Mouse (Mus musculus) hindbrain, embryonic 15.5 days (tissue): ENCODE measurements around the gene Psmb2. TPM values are rescaled to one million over a fixed set of nuclear protein-coding genes. Genes with fewer than 3 reads are reported as not detected.

Source experiments
- ATAC-seq: fragments of 200-750 bp; cut with Nextera tagmentation; 2 replicates; pipeline ENCODE4 v1.8.0; 2017; ENCODE audit warnings: low read depth, moderate number of reproducible peaks, moderate TSS enrichment; ENCODE audit not compliant: low FRiP score
- H3K27ac ChIP-seq: fragments of 300-500 bp; sonication (generic); replicated peaks from 2 replicates; pipeline ENCODE4 v1.5.1; 2015; ENCODE audit warnings: mild to moderate bottlenecking, inconsistent platforms
- H3K27me3 ChIP-seq: fragments of 300-500 bp; sonication (generic); 2 replicates; pipeline ENCODE4 v1.6.1; 2015; ENCODE audit warnings: control low read depth, inconsistent platforms
- H3K36me3 ChIP-seq: fragments of 300-500 bp; sonication (generic); 2 replicates; pipeline ENCODE4 v1.6.1; 2015; ENCODE audit warnings: control low read depth, inconsistent platforms
- H3K4me1 ChIP-seq: fragments of 300-500 bp; sonication (generic); replicated peaks from 2 replicates; pipeline ENCODE4 v1.6.1; 2015; ENCODE audit warnings: control low read depth, inconsistent platforms
- H3K4me2 ChIP-seq: fragments of 300-500 bp; sonication (generic); 2 replicates; pipeline ENCODE4 v1.6.1; 2015; ENCODE audit warnings: moderate library complexity, mild to moderate bottlenecking, inconsistent platforms
- H3K4me3 ChIP-seq: fragments of 300-500 bp; sonication (generic); 2 replicates; pipeline ENCODE4 v1.5.1; 2015; ENCODE audit warnings: mild to moderate bottlenecking, inconsistent platforms
- H3K9ac ChIP-seq: fragments of 300-500 bp; sonication (generic); 2 replicates; pipeline ENCODE4 v1.6.1; 2015; ENCODE audit warnings: inconsistent platforms
- H3K9me3 ChIP-seq: fragments of 300-500 bp; sonication (generic); 2 replicates; pipeline ENCODE4 v1.6.1; 2016; ENCODE audit warnings: control low read depth, inconsistent platforms
- WGBS: fragments of 180-500 bp; shearing (Covaris S2); methylation state at CpG from one replicate; pipeline ENCODE4 v1.1.7; 2015; 5-methylcytosine and 5-hydroxymethylcytosine counted together
- polyA plus RNA-seq: library from polyadenylated mRNA; unstranded; fragments of >200 nt; fragmentation: Nextera tagmentation; extraction: Ambion mirVana; gene quantifications from 2 replicates; pipeline ENCODE4 v1.2.1, GENCODE M21; 2015

Gene Psmb2
- polyA plus RNA-seq, 1 experiment from 2014 or later, result 400 TPM

DNA sequence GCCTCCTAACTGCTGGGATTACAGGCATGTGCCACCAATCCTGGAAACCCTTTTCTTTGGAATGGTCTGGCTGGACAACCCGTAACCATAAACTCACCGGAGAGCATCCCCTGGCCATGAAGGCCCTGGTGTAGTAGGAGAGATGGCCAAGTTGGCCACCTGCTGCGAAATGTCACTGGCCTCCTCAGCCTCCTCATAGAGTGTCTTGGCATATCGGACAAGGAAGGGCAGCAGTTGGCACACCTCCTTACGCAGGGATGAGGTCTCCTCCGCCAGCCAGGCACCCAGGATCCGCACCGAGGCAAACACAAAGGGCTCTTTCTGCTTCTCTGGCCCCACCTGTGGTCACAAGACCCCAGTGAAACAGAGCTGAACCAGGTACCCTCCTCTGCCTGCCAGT lies 71.0 kb downstream of the Psmb2 start:
- WGBS, result 94% methylated on average over 8 of the region's 8 CpGs
- 0 out of 2 replicates have a peak overlapping the region, but pooled peaks have one; percentile 5 for H3K9ac ChIP-seq

DNA sequence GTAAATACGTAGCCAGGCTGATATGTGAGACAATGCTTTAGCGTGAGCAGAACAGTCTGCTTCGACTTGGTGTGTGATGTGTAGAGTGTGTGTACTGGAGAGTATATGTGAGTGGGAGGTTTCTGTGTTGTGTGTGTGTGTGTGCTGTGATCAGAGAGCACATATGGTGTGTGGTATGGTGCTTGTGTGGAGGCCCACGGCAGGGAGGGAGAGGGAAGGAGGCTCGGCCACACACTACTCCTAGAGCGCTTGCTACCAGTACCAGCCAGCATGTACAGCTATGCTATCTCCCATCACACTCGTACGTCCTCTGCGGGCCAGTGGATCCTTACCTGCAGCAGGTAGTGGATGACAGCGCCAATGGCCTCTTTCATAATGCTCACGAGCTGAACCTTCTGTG lies 72.1 kb downstream of the Psmb2 start:
- Histone ChIP-seq H3K9me3 (no peaks in the 10 kb centered on the region), H3K4me1 (peaks cover 49% of the 10 kb centered on the region), H3K4me2 (peak overlapping the region; percentile 95), H3K36me3 (peaks cover 41% of the 10 kb centered on the region), H3K27me3 (0 out of 2 replicates have a peak, but pooled peaks cover 4% of the 10 kb centered on the region), H3K4me3 (peak overlapping the region; percentile 12), H3K9ac (no peak overlapping the region; the same call in 1 of the 2 replicates), H3K27ac (no peak overlapping the region)
- ATAC-seq, result no peak
- WGBS, result 77% methylated on average over 11 of the region's 11 CpGs

More for the DNA sequence above, 71.0 kb downstream of the Psmb2 start:
- ATAC-seq, result no peak
- Histone ChIP-seq H3K4me3 (no peak overlapping the region), H3K36me3 (peaks cover 46% of the 10 kb centered on the region), H3K4me1 (peaks cover 45% of the 10 kb centered on the region), H3K9me3 (no peaks in the 10 kb centered on the region), H3K4me2 (no peak overlapping the region), H3K27ac (no peak overlapping the region), H3K27me3 (0 out of 2 replicates have a peak, but pooled peaks cover 4% of the 10 kb centered on the region)

DNA sequence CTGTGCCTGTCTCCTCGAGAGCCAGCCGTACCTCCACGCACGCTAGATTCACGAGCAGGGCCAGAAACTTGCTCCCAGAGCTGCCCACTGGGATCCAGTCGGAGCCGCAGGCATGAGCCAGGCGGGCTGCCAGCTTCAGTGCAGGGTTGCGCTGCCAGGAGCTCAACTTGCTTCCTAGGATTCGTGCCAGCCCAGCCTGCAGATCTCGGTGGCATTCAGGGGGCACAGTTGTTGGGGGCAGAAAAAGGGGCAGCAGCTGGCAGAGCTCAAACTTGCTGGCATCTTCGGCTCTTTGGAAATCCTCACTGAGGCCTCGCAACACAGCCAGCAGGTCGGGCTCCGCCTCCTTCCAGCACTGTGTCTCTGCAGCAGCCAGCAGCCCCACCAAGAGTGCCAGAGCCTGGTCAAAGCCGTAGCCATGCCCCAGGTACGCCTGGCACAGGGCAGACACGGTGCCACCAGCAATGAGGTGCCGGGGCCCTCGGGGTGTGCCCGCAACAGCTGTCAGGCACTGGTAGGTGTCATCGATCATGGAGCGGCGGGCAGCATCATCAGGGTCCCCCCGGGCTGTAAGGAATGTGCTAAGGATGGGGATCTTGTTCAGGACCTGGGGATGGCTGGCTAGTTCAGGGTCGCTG lies 72.7 kb downstream of the Psmb2 start:
- Histone ChIP-seq H3K36me3 (peaks cover 35% of the 10 kb centered on the region), H3K27me3 (no peaks in the 10 kb centered on the region), H3K9me3 (no peaks in the 10 kb centered on the region), H3K4me2 (peak overlapping the region; percentile 95), H3K27ac (no peak overlapping the region), H3K9ac (no peak overlapping the region; the same call in 1 of the 2 replicates), H3K4me1 (peaks cover 55% of the 10 kb centered on the region), H3K4me3 (peak overlapping the region; percentile 12)
- WGBS, result 65% methylated on average over 26 of the region's 26 CpGs
- ATAC-seq, result no peak

DNA sequence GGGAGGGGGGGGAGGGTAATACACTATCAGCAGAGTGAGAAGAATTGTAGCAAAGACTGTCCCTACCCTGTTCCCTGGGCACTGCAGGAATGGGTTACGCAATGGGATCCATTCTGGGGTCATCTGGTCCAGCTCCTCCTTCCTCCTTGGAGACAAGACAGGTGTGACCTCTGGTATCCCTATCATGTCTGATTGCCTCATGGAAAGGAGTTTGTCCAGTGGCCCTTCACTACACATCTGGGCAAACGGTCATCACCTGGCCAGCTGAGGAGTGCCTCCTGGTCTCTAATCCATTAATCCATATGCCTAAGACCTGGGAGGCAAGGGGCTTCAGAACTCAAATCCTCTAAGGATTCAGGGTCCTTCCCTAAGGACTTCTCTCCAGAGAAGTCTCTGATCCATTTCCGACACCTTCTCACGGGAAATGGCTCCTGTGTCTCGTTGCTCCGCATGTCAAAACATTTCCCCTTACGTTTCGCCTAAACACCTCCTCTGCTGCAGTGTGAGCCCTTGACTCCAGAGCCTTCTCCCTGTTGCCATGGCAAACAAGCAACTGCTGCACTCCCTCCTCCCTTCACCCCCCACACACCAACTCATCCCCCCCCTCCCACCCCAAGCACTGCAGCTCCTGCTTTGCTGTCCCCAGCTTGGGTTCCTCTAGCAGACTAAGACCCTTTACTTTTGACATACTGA lies 73.6 kb downstream of the Psmb2 start:
- peaks cover 27% of the 10 kb centered on the region for H3K36me3 ChIP-seq
- H3K4me2 ChIP-seq, result peak overlapping the region; percentile 95
- H3K9ac ChIP-seq, result peak overlapping the region; percentile 81; the same call in 1 of the 2 replicates
- no peak overlapping the region for H3K27ac ChIP-seq
- no peaks in the 10 kb centered on the region for H3K9me3 ChIP-seq
- H3K4me1 ChIP-seq, result peaks cover 59% of the 10 kb centered on the region
- WGBS, result 71% methylated on average over 8 of the region's 8 CpGs
- ATAC-seq, result no peak
- peak overlapping the region; percentile 75 for H3K4me3 ChIP-seq
- H3K27me3 ChIP-seq, result no peaks in the 10 kb centered on the region

DNA sequence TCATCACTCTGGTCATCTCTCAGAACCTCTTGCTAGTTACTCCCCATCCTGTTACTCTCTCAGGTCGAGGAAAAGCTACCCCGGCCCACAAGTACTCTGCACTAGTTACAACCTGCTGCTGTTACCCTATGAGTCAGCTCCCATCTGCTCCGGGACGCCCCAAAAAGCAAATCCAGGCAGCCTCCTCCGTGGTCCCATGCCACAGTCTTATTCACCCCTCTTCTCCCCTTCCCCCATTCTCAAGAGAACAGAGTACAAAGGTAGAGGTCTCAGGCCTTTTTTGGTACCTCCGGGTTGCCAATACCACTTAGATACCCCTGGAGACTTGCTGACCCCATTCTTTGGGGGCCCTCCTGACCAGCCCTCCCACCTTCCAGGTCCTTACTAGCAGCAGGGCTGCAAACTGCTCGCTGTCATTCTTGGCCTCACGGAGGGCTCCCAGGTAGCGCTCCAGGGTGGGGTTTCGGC lies 74.2 kb downstream of the Psmb2 start:
- peak overlapping the region; percentile 75 for H3K4me3 ChIP-seq
- H3K9ac ChIP-seq, result peak overlapping the region; percentile 81
- no peaks in the 10 kb centered on the region for H3K9me3 ChIP-seq
- peak overlapping the region; percentile 95 for H3K4me2 ChIP-seq
- H3K27ac ChIP-seq, result no peak overlapping the region
- H3K4me1 ChIP-seq, result peaks cover 59% of the 10 kb centered on the region
- WGBS, result 55% methylated on average over 10 of the region's 10 CpGs
- no peaks in the 10 kb centered on the region for H3K27me3 ChIP-seq
- H3K36me3 ChIP-seq, result peaks cover 21% of the 10 kb centered on the region
- ATAC-seq, result no peak

DNA sequence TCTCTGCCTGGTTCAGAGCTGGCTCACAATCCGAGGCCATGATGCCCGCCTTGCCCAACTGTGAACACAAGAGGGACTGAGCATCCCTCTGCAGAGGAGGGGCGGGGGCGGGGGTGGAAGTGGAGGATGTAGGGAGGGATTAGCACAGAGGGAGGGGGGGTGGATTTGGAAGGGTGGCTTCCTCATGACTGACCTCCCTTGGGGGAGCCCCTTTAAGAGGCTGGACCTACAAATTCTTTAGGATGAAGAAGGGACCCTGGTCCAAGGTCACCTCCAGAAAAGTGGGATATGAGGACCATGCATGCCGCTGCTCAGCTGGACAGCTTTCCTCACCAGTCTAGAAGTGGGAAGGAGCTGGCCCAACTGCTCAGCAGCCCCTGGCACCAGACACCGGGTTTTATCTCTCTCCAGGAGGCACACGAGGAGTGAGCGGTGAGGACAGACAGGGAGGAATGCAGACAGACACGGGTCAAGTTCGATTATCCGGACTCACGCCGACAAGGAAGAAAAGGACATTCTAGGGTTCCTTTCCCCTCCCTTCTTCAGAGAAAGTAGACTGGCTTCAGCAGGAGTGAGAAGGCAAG lies 74.7 kb downstream of the Psmb2 start:
- Histone ChIP-seq H3K27ac (peak overlapping the region; percentile 99), H3K9ac (peak overlapping the region; percentile 81), H3K4me2 (peak overlapping the region; percentile 95), H3K36me3 (peaks cover 16% of the 10 kb centered on the region), H3K9me3 (no peaks in the 10 kb centered on the region), H3K4me3 (peak overlapping the region; percentile 75), H3K27me3 (no peaks in the 10 kb centered on the region), H3K4me1 (peaks cover 59% of the 10 kb centered on the region)
- 7% methylated on average over 13 of the region's 13 CpGs for WGBS
- ATAC-seq, result no peak

DNA sequence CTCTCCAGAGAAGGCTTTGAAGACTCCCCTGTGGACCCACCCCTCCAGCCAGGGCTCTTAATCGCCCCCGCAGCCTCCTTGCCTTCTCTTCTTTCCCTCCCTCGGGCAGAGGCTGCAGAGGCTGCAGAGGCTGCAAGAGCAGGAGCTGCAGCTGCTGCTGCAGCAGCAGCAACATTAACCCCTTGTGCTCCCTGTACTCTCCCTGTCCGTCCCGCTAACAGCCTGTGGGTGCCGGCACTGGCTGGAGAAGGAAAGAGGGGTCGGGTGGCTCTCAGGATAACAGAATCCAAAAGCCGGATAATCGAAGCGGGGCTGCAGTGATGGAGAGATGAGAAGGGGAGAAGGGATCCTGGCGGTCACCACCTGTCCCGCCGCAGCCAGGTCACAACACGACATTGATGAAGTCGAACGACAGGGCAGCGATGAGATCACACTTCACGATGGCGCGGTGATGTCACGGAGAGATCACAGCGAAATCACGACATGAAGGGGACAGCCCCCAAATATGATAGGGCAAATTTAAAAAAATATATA lies 75.2 kb downstream of the Psmb2 start:
- peaks cover 14% of the 10 kb centered on the region for H3K36me3 ChIP-seq
- peak overlapping the region; percentile 95 for H3K4me2 ChIP-seq
- no peak for ATAC-seq
- H3K27me3 ChIP-seq, result no peaks in the 10 kb centered on the region
- H3K4me1 ChIP-seq, result peaks cover 59% of the 10 kb centered on the region
- H3K4me3 ChIP-seq, result peak overlapping the region; percentile 75
- WGBS, result 0% methylated on average over 23 of the region's 23 CpGs
- peak overlapping the region; percentile 81 for H3K9ac ChIP-seq
- H3K27ac ChIP-seq, result peak overlapping the region; percentile 99
- no peaks in the 10 kb centered on the region for H3K9me3 ChIP-seq

DNA sequence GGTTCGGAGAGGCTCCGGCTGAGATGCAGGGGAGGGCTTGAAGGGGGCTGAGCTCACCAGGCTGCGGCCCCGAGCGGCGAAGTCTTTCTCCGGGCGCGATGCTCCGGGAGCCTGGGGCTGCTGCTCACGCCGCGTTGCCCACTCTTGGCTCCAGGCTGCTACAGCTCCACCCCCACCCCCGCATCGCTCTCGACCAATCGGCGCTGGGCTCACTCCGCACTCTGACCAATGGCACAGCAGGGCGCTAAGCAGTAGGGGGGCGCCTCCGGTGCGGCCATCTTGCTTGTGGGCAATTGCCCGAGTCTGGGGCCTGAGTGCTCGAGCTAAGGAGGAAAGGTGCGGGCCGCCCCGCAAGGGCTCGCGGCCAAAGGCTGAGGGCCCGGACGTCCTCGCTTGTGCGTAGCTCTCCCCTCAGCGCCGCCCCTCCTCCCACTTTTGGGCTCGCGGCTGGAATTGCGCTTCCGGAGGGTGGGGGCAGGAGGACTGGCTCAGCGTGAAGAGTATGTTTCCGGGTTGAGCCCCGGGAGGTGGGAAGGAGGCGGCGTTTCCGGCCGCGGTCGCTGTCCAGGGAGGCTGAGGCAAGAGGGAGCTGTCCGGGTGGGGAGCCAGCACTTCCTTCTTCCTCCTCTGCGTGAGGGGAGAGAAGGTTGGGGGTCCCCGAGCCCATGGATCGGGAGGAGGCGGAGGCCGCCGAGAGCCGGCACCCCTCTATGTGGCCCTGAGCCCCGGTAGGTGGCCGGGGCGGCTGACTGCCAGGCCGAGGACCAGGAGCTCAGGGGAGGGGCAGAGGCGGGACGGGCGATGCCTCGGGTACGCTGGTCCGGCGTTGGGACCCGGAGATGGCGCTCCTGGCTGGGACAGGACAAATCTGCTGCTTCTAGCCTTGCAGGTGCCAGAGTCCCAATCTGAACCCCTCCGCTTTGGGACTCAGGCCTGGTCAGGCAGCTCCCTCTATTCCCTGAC lies 76.1 kb downstream of the Psmb2 start, which contains the start of the genes Ncdn and AU040320:
Ncdn (minus strand) TSS at position 171 of the 963 bp plus-strand sequence.
AU040320 (plus strand) TSS at position 277 of the 963 bp plus-strand sequence.
- peak; percentile 97 for ATAC-seq
- peaks cover 55% of the 10 kb centered on the region for H3K4me1 ChIP-seq
- H3K4me2 ChIP-seq, result peak within 1 kb of the TSS; percentile 95
- peak within 1 kb of the TSS; percentile 99 for H3K27ac ChIP-seq
- H3K27me3 ChIP-seq, result no peaks in the 10 kb centered on the region
- H3K9ac ChIP-seq, result peak within 1 kb of the TSS; percentile 81
- no peaks in the 10 kb centered on the region for H3K9me3 ChIP-seq
- peak within 1 kb of the TSS; percentile 75 for H3K4me3 ChIP-seq
- H3K36me3 ChIP-seq, result peaks cover 14% of the 10 kb centered on the region
- WGBS, result under 1% methylated on average over 63 of the region's 71 CpGs

DNA sequence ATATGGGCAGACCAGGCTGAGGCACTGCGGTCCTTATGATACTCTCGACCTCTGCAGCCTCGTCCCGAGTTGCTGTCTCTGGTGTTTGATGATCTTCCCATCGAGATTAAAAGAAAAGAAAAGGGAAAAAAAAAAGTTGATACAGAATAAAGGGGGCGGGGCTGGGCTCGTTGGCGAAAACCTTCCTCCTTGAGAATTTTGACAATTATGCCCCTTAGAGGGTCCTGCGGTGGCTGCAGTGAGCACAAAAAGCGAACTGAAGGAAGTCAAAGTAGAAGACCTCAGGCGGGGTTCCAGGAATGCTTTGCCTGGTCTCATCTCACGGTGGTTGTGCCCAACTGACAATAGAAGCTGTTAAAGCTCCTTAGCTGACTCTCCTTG lies 76.8 kb downstream of the Psmb2 start:
- WGBS, result under 1% methylated on average over 12 of the region's 12 CpGs
- peak overlapping the region; percentile 99 for H3K27ac ChIP-seq
- no peak for ATAC-seq

DNA sequence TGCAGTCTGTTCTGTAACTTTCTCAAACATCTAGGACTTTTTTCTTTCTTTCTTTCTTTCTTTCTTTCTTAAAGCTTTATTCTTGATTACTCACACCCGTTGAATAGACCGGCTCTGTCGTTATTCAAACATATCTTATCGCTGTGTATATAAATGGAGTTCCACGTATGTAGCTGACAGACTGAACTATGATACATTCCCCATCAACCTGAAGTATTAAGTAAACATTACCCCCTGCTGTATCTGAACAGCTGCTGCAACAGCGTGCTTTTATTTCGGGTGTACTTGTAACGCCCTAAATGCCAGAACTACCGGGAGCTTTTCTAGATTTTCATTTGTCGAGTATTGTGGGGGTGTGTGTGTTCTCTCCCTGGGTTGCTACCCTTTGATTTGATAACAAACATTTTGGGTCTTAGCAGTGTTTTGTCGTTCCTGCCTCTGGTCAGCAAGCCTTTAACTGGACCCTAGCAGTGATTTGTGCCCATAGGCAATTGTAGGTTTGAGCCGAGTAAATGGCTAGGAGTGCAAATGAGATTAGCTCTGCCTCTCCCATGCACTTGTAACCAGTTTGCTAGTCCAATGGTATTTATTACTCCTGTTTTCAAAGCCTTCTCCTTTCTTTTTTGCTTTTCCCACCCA lies 77.4 kb downstream of the Psmb2 start:
- Histone ChIP-seq H3K4me3 (peak overlapping the region; percentile 75), H3K9me3 (no peaks in the 10 kb centered on the region), H3K4me2 (peak overlapping the region; percentile 80), H3K27ac (peak overlapping the region; percentile 99; the same call in 1 of the 2 replicates), H3K9ac (peak overlapping the region; percentile 81), H3K27me3 (no peaks in the 10 kb centered on the region), H3K36me3 (peaks cover 12% of the 10 kb centered on the region; the same call in 1 of the 2 replicates), H3K4me1 (peaks cover 42% of the 10 kb centered on the region)
- WGBS, result 47% methylated on average over 12 of the region's 12 CpGs
- no peak for ATAC-seq

More for the DNA sequence above, 76.8 kb downstream of the Psmb2 start:
- Histone ChIP-seq H3K9ac (peak overlapping the region; percentile 81), H3K4me2 (peak overlapping the region; percentile 80), H3K9me3 (no peaks in the 10 kb centered on the region), H3K4me1 (peaks cover 48% of the 10 kb centered on the region), H3K4me3 (peak overlapping the region; percentile 75), H3K27me3 (no peaks in the 10 kb centered on the region), H3K36me3 (0 out of 2 replicates have a peak, but pooled peaks cover 8% of the 10 kb centered on the region)
